Mouse (Mus musculus): ENCODE measurements around the gene Dtd1. TPM values are rescaled to one million over a fixed set of nuclear protein-coding genes. Genes with fewer than 3 reads are reported as not detected.

The Dtd1 gene
- polyA plus RNA-seq, 1 experiment from 2014 or later: 27.9 TPM

DNA sequence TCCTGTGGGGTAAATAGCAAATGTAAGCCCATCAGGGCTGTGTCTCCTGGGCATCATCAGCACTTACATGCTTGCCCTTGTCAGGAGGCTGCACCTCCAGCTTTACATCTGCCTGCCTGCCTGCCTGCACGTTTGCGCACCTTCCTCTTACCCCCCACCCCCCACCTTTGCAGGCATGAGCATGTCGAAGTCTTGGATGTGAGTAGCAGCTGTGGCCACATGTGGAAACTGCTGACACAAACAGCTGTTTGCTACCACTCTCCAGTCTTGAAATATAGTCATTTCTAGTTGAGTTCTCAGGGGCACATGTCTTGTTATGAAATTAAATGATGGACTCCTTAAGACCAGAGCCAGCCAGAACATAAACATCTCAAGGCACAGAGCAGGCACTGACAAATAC, 79.7 kb downstream of the Dtd1 start:
- no peak for ATAC-seq (ENCODE audit: extremely low read depth, insufficient number of reproducible peaks, low FRiP score, low TSS enrichment)
- no peaks in the 10 kb centered on the region for H3K27me3 ChIP-seq (replicated peaks)
- no peak overlapping the region for H3K27ac ChIP-seq (replicated peaks)
- 62% methylated on average over 3 of the region's 3 CpGs for WGBS
- no peak overlapping the region for H3K4me2 ChIP-seq
- H3K9me3 ChIP-seq: no peaks in the 10 kb centered on the region
- peaks cover 22% of the 10 kb centered on the region for H3K4me1 ChIP-seq
- H3K36me3 ChIP-seq: no peaks in the 10 kb centered on the region
- H3K9ac ChIP-seq: no peak overlapping the region
- no peak overlapping the region for H3K4me3 ChIP-seq

DNA sequence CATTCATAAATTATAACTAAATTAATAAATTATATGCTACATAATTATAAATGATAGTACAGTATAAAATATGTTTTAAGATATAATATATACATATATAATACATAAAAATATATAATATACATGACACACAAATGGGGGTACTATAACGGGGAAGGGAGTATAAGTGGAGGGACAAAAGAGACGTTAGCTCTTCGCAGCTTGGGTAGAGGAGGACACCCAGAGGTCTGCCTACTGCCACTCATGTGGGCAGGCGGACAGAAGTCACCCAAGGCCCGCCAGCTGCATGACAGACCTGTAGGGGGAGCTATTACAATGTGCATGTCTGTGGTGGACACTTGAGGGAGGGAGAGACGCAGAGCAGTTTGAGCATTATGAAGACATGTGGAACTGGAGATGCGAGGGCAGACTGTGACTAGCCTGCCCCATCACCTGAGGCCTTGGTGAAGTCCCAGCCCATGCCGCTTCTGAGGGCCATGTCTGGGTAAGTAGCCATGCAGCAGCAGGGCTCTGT, 92.6 kb downstream of the Dtd1 start:
- 78% methylated on average over 8 of the region's 8 CpGs for WGBS
- Histone ChIP-seq H3K9me3 (no peaks in the 10 kb centered on the region), H3K4me1 (no peaks in the 10 kb centered on the region), H3K27me3 (replicated peaks) (no peaks in the 10 kb centered on the region), H3K9ac (no peak overlapping the region), H3K27ac (replicated peaks) (no peak overlapping the region), H3K4me3 (no peak overlapping the region), H3K4me2 (no peak overlapping the region), H3K36me3 (no peaks in the 10 kb centered on the region)
- peak; percentile 25; the same call in 1 of the 2 replicates for ATAC-seq (ENCODE audit: extremely low read depth, insufficient number of reproducible peaks, low FRiP score, low TSS enrichment)

GRCm38 (mm10) chr2:144692777-144693176, 93.1 kb downstream of the Dtd1 start:
- H3K27ac ChIP-seq (replicated peaks): no peak overlapping the region
- H3K4me2 ChIP-seq: no peak overlapping the region
- whole genome bisulfite sequencing: 91% methylated on average over 2 of the region's 2 CpGs
- ATAC-seq (ENCODE audit: extremely low read depth, insufficient number of reproducible peaks, low FRiP score, low TSS enrichment): no peak
- H3K4me1 ChIP-seq: no peaks in the 10 kb centered on the region
- H3K36me3 ChIP-seq: no peaks in the 10 kb centered on the region
- H3K9ac ChIP-seq: no peak overlapping the region
- no peaks in the 10 kb centered on the region for H3K27me3 ChIP-seq (replicated peaks)
- H3K4me3 ChIP-seq: no peak overlapping the region
- H3K9me3 ChIP-seq: no peaks in the 10 kb centered on the region

DNA sequence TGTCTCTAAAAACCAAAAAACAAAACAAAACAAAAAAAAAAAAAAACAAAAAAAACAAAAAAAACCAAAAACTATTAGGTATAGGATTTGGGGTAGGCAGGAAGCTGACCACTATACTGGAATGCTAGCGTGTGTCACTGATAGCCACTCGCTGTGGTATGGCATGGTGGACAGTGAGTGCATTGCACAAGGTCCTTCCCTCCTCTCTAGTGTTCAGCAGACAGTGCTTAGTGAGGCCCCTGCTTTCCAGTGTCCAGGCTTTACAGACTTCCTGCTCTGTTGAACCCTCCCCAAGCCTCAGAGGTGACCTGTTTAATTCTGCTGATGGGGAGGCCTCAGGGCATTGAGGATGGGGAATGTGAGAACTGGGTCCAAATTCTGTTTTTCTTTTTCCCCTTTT, 95.2 kb downstream of the Dtd1 start:
- Histone ChIP-seq H3K27me3 (replicated peaks) (no peaks in the 10 kb centered on the region), H3K9me3 (no peaks in the 10 kb centered on the region), H3K4me3 (no peak overlapping the region), H3K4me1 (no peaks in the 10 kb centered on the region), H3K36me3 (no peaks in the 10 kb centered on the region), H3K27ac (replicated peaks) (no peak overlapping the region), H3K9ac (no peak overlapping the region), H3K4me2 (no peak overlapping the region)
- no peak for ATAC-seq (ENCODE audit: extremely low read depth, insufficient number of reproducible peaks, low FRiP score, low TSS enrichment)
- WGBS: 82% methylated on average over 2 of the region's 2 CpGs

- Histone ChIP-seq H3K9me3 (no peaks in the 10 kb centered on the region), H3K4me2 (no peak overlapping the region), H3K36me3 (no peaks in the 10 kb centered on the region), H3K9ac (no peak overlapping the region), H3K4me1 (no peaks in the 10 kb centered on the region), H3K4me3 (no peak overlapping the region), H3K27me3 (replicated peaks) (no peaks in the 10 kb centered on the region), H3K27ac (replicated peaks) (no peak overlapping the region)
- ATAC-seq (ENCODE audit: extremely low read depth, insufficient number of reproducible peaks, low FRiP score, low TSS enrichment): no peak
- 89% methylated on average over 12 of the region's 12 CpGs for WGBS
Observed at GRCm38 (mm10) chr2:144698046-144698445, 98.3 kb downstream of the Dtd1 start.

- Histone ChIP-seq H3K36me3 (no peaks in the 10 kb centered on the region), H3K4me2 (no peak overlapping the region), H3K27me3 (replicated peaks) (no peaks in the 10 kb centered on the region), H3K9ac (no peak overlapping the region), H3K4me3 (no peak overlapping the region), H3K4me1 (no peaks in the 10 kb centered on the region), H3K9me3 (no peaks in the 10 kb centered on the region), H3K27ac (replicated peaks) (no peak overlapping the region)
- ATAC-seq (ENCODE audit: extremely low read depth, insufficient number of reproducible peaks, low FRiP score, low TSS enrichment): no peak
- WGBS: 81% methylated on average over 11 of the region's 11 CpGs
Observed at GRCm38 (mm10) chr2:144700608-144701007, 100.9 kb downstream of the Dtd1 start.

DNA sequence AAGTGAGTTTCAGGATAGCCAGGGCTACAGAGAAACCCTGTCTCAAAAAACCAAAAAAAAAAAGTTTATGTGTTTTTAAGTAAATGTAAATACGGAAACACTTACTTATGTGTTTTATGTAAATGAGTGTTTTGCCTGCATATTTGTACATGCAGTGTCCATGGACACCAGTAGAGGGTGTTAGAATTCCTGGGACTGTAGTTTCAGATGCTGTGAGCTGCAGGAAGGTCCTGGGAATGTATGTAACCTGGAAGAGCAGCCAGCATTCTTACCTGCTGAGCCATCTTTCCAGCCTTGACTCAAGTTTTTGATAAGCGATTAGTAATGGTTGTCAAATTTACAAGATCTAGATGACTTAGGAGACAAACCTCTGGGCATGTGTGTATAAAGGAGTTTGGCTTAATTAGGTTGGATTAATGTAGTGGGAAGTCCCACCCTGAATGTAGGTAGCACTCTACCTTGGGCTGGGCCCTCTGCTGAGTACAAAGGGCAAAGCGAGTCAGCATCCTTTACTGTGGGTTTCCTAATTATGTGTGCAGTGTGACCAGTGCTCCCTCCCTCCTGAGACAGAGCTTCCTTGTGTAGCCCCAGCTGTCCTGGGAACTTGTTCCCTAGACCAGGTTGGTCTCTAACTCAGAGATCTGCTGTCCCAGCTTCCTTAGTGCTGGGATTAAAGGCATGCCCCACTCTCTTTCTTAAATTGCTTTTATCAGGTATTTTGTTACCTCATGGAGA, 101.9 kb downstream of the Dtd1 start:
- Histone ChIP-seq H3K4me2 (no peak overlapping the region), H3K27me3 (replicated peaks) (no peaks in the 10 kb centered on the region), H3K36me3 (no peaks in the 10 kb centered on the region), H3K4me1 (no peaks in the 10 kb centered on the region), H3K4me3 (no peak overlapping the region), H3K27ac (replicated peaks) (no peak overlapping the region), H3K9ac (no peak overlapping the region), H3K9me3 (no peaks in the 10 kb centered on the region)
- no peak for ATAC-seq (ENCODE audit: extremely low read depth, insufficient number of reproducible peaks, low FRiP score, low TSS enrichment)
- 92% methylated on average over 3 of the region's 3 CpGs for WGBS

DNA sequence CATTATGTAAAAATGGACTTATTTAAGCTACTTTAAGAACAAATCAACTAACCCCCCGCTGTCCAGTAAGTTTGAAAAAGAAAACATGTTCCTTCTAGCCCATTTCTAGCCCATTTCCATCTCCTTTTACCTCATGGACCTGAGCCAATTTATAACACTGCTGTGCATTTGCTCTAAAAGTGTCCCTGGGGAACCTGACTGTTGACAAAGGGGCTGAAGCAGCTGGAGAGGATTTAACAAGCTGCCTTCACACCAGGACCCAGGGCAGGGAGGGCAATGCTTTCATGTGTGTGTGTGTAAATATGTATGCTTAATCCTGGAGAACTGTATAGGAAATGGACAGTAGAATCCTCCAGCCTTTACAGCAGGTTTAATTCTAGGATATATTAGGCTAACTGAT, 109.6 kb downstream of the Dtd1 start:
- 73% methylated on average over 1 of the region's 1 CpGs for WGBS
- ATAC-seq (ENCODE audit: extremely low read depth, insufficient number of reproducible peaks, low FRiP score, low TSS enrichment): no peak
- no peaks in the 10 kb centered on the region for H3K9me3 ChIP-seq
- H3K27me3 ChIP-seq (replicated peaks): no peaks in the 10 kb centered on the region
- H3K4me1 ChIP-seq: no peaks in the 10 kb centered on the region; the same call in 1 of the 2 replicates
- no peak overlapping the region for H3K27ac ChIP-seq (replicated peaks)
- H3K9ac ChIP-seq: no peak overlapping the region
- H3K4me2 ChIP-seq: no peak overlapping the region
- no peaks in the 10 kb centered on the region for H3K36me3 ChIP-seq
- no peak overlapping the region for H3K4me3 ChIP-seq

GRCm38 (mm10) chr2:144709704-144710103, 110.0 kb downstream of the Dtd1 start:
- no peak overlapping the region for H3K4me3 ChIP-seq
- H3K9ac ChIP-seq: no peak overlapping the region
- no peaks in the 10 kb centered on the region for H3K27me3 ChIP-seq (replicated peaks)
- no peaks in the 10 kb centered on the region for H3K9me3 ChIP-seq
- 69% methylated on average over 2 of the region's 2 CpGs for WGBS
- no peak for ATAC-seq (ENCODE audit: extremely low read depth, insufficient number of reproducible peaks, low FRiP score, low TSS enrichment)
- no peaks in the 10 kb centered on the region; the same call in 1 of the 2 replicates for H3K4me1 ChIP-seq
- no peak overlapping the region for H3K27ac ChIP-seq (replicated peaks)
- no peaks in the 10 kb centered on the region for H3K36me3 ChIP-seq
- H3K4me2 ChIP-seq: no peak overlapping the region

DNA sequence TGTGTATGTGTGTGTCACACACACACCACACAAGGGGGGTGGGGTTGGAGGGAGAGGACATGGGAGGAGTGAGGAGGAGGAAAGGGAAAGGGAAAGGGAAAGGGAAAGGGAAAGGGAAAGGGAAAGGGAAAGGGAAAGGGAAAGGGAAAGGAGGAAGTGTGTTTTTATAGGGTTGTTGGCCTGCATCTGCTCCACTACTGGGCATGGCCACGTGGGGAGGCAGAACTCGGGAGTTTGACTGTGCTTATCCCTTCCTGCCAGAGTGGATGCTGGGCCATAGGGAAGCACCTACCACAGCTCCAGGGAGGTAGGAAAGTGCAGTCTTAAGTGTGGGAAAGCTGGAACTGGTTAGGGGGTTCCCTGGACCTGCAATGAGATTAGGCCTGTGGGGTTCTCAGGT, 114.9 kb downstream of the Dtd1 start:
- 64% methylated on average over 2 of the region's 2 CpGs for WGBS
- H3K4me1 ChIP-seq: peaks cover 6% of the 10 kb centered on the region; the same call in 1 of the 2 replicates
- H3K27ac ChIP-seq (replicated peaks): no peak overlapping the region
- no peak overlapping the region for H3K4me2 ChIP-seq
- H3K27me3 ChIP-seq (replicated peaks): no peaks in the 10 kb centered on the region
- no peaks in the 10 kb centered on the region for H3K9me3 ChIP-seq
- H3K9ac ChIP-seq: no peak overlapping the region
- H3K4me3 ChIP-seq: no peak overlapping the region
- ATAC-seq (ENCODE audit: extremely low read depth, insufficient number of reproducible peaks, low FRiP score, low TSS enrichment): no peak
- no peaks in the 10 kb centered on the region for H3K36me3 ChIP-seq

- Histone ChIP-seq H3K9ac (no peak overlapping the region), H3K9me3 (no peaks in the 10 kb centered on the region), H3K4me2 (no peak overlapping the region), H3K4me3 (no peak overlapping the region), H3K36me3 (no peaks in the 10 kb centered on the region), H3K27me3 (replicated peaks) (no peaks in the 10 kb centered on the region), H3K4me1 (peaks cover 6% of the 10 kb centered on the region; the same call in 1 of the 2 replicates), H3K27ac (replicated peaks) (no peak overlapping the region)
- ATAC-seq (ENCODE audit: extremely low read depth, insufficient number of reproducible peaks, low FRiP score, low TSS enrichment): no peak
- WGBS: 75% methylated on average over 2 of the region's 2 CpGs
Observed at GRCm38 (mm10) chr2:144715211-144715768, 115.6 kb downstream of the Dtd1 start.

- Histone ChIP-seq H3K27ac (replicated peaks) (no peak overlapping the region), H3K36me3 (no peaks in the 10 kb centered on the region), H3K4me2 (no peak overlapping the region), H3K9ac (no peak overlapping the region), H3K27me3 (replicated peaks) (no peaks in the 10 kb centered on the region), H3K9me3 (no peaks in the 10 kb centered on the region), H3K4me1 (peaks cover 6% of the 10 kb centered on the region; the same call in 1 of the 2 replicates), H3K4me3 (no peak overlapping the region)
- WGBS: 74% methylated on average over 5 of the region's 5 CpGs
- ATAC-seq (ENCODE audit: extremely low read depth, insufficient number of reproducible peaks, low FRiP score, low TSS enrichment): no peak
Observed at GRCm38 (mm10) chr2:144716248-144716647, 116.6 kb downstream of the Dtd1 start.
